Mouse (Mus musculus): ENCODE results near the gene Il1f8.
"Not testable (repeated sequence)": the region's sequence is repeated elsewhere in the genome, so short reads cannot be mapped to it uniquely, and the experiment has no call there.

Gene Il1f8

GRCm38 (mm10) chr2:24152861-24153260 is at the start of gene Il1f8:
Gene Il1f8, plus strand, starts transcription at chr2:24153161.
- DNase-seq (ENCODE audit: low spot score), result no peak

- DNase-seq (ENCODE audit: low spot score), result no peak
Measured at GRCm38 (mm10) chr2:24103619-24104289, 49.2 kb upstream of the Il1f8 start.

- no peak for DNase-seq (ENCODE audit: low spot score)
Measured at GRCm38 (mm10) chr2:24109085-24109484, 43.9 kb upstream of the Il1f8 start.

GRCm38 (mm10) chr2:24134373-24134772 is 18.6 kb upstream of the Il1f8 start:
- no peak for DNase-seq (ENCODE audit: low spot score)

- peak; percentile 3 for DNase-seq (ENCODE audit: low spot score)
Measured at GRCm38 (mm10) chr2:24181683-24182331, 28.8 kb downstream of the Il1f8 start.

- DNase-seq (ENCODE audit: low spot score), result not testable (repeated sequence)
Measured at GRCm38 (mm10) chr2:24182423-24183147, 29.6 kb downstream of the Il1f8 start.

GRCm38 (mm10) chr2:24184092-24184491 is 31.1 kb downstream of the Il1f8 start:
- DNase-seq (ENCODE audit: low spot score), result not testable (repeated sequence)

- DNase-seq (ENCODE audit: low spot score), result no peak
Measured at GRCm38 (mm10) chr2:24186176-24186575, 33.2 kb downstream of the Il1f8 start, which contains the start of gene Il1f9. Gene Il1f9, plus strand, starts transcription at chr2:24186476.

GRCm38 (mm10) chr2:24187585-24187984 is 34.6 kb downstream of the Il1f8 start:
- DNase-seq (ENCODE audit: low spot score), result no peak

GRCm38 (mm10) chr2:24188189-24188588 is 35.2 kb downstream of the Il1f8 start:
- DNase-seq (ENCODE audit: low spot score), result no peak
